Mouse (Mus musculus): Measurements from ENCODE around the gene Omp. TPM values are rescaled to one million over a fixed set of nuclear protein-coding genes. Genes with fewer than 3 reads are reported as not detected.
A peak's percentile ranks its signal among the peaks of the same experiment; 100 is the strongest.

Gene Omp
- total and polyA plus RNA-seq, 2 experiments = 0.12 to 0.18 TPM

DNA sequence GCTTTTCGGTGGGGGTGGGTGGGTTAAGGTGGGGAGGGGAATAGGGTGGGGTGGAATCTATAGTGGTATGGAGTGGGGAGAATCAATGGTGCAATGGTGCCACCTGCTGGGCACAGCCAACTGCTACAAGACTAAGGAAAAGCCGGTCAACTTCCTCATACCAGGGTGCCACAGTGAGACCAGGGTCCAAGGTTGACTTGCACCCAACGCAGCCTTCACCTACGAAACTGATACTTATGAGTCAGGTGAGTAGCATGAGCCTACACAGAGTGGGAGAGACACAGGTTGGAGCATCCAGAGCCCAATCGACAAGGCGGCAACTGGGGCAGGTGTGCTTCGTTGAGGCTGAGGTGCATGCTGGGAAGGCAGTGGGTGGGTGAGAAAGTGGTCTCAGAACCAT is 25.0 kb downstream of the Omp start:
- no peaks in the 10 kb centered on the region for H3K79me2 ChIP-seq (ENCODE audit: control insufficient read depth, insufficient read depth, low read length)
- H3K4me1 ChIP-seq (ENCODE audit: control insufficient read depth, insufficient read depth, low read length) = peaks cover 17% of the 10 kb centered on the region
- no peak overlapping the region for H3K27ac ChIP-seq (replicated peaks; ENCODE audit: insufficient read depth, low read depth, low read length)
- H3K36me3 ChIP-seq (ENCODE audit: control insufficient read depth, insufficient read depth, low read length) = no peaks in the 10 kb centered on the region
- peak overlapping the region; percentile 33 for H3K9ac ChIP-seq (ENCODE audit: low read depth, low read length)
- WGBS = 3% methylated on average over 7 of the region's 7 CpGs
- no peaks in the 10 kb centered on the region for H3K27me3 ChIP-seq (ENCODE audit: control insufficient read depth, insufficient read depth, low read length)
- H3K4me3 ChIP-seq (ENCODE audit: insufficient read depth, low read depth, low read length) = peak overlapping the region; percentile 3; the same call in 1 of the 2 replicates
- DNase-seq (ENCODE audit: extremely low read depth, low read depth, low spot score) = peak; percentile 48
- TF ChIP-seq POLR2A (IDR thresholded peaks at IDR 0.05; ENCODE audit: extremely low read depth, insufficient read depth, low read length) (no peak), CTCF (IDR thresholded peaks at IDR 0.05; ENCODE audit: low read depth, low read length) (peak; percentile 90)

DNA sequence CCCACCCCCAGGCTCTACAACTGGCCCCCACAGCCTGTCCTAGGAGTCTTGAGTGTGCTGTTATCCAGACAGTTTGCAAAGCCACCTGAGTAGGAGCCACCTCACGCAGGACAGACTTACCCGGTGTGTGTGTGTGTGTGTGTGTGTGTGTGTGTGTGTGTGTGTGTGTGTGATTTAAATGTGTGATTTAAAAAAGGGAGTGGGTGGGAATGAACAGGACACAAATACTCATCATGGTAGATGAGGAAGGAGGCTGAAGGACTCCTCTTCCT is 25.4 kb downstream of the Omp start:
- TF ChIP-seq CTCF (IDR thresholded peaks at IDR 0.05; ENCODE audit: low read depth, low read length) = no peak
- no peak for TF ChIP-seq POLR2A (IDR thresholded peaks at IDR 0.05; ENCODE audit: extremely low read depth, insufficient read depth, low read length)
- H3K36me3 ChIP-seq (ENCODE audit: control insufficient read depth, insufficient read depth, low read length) = no peaks in the 10 kb centered on the region
- no peak overlapping the region for H3K4me3 ChIP-seq (ENCODE audit: insufficient read depth, low read depth, low read length)
- 58% methylated on average over 2 of the region's 2 CpGs for WGBS
- no peak for DNase-seq (ENCODE audit: extremely low read depth, low read depth, low spot score)
- H3K9ac ChIP-seq (ENCODE audit: low read depth, low read length) = no peak overlapping the region
- H3K79me2 ChIP-seq (ENCODE audit: control insufficient read depth, insufficient read depth, low read length) = no peaks in the 10 kb centered on the region
- 0 out of 2 replicates have a peak overlapping the region, but pooled peaks have one; percentile 64 for H3K27ac ChIP-seq (replicated peaks; ENCODE audit: insufficient read depth, low read depth, low read length)
- H3K27me3 ChIP-seq (ENCODE audit: control insufficient read depth, insufficient read depth, low read length) = no peaks in the 10 kb centered on the region
- H3K4me1 ChIP-seq (ENCODE audit: control insufficient read depth, insufficient read depth, low read length) = peaks cover 17% of the 10 kb centered on the region

DNA sequence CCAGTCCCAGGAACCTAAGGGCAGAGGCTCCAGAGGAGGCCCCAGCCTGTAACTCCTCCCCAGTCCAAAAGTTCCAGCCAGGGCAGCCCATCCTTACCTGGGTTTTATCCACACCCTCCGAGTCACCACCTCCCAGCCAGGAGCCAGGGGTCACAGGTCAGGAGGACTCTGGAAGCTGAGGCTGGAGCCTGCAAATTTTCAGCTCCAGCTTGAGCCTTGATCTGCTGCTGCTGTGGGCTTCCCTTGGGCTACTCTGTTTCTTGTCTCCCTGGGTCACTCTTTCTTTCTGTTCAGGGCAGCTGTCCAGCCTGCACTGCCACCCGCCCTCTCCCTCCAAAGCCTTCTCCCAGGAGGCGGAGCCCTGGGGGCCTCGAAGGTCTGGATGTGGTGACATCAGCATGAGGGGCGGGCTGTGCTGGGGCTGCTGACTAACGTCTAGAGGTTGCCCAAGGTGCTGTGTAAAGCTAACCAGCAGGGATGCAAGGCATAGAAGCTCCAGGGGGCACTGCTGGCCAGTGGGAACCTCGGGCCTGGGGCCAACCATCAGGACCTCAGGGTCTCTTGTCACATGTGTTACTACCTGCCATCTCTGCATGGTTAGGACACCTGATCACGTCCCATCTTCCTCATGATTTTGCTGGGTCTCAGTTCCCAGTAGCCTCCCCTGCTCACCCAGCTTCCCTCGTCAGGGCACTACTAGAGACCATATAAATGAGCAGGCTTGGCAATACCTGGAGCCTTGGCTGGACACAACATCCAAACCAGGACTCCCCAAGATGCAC is 25.9 kb downstream of the Omp start, which contains the start of gene Myo7a:
Gene Myo7a (minus strand): TSS at position 346 of the 782 bp plus-strand sequence.
- Histone ChIP-seq H3K36me3 (ENCODE audit: control insufficient read depth, insufficient read depth, low read length) (no peaks in the 10 kb centered on the region), H3K4me1 (ENCODE audit: control insufficient read depth, insufficient read depth, low read length) (peaks cover 17% of the 10 kb centered on the region), H3K27ac (replicated peaks; ENCODE audit: insufficient read depth, low read depth, low read length) (peak within 1 kb of the TSS; percentile 64), H3K9ac (ENCODE audit: low read depth, low read length) (peak within 1 kb of the TSS; percentile 33), H3K4me3 (ENCODE audit: insufficient read depth, low read depth, low read length) (peak within 1 kb of the TSS; percentile 3), H3K79me2 (ENCODE audit: control insufficient read depth, insufficient read depth, low read length) (no peaks in the 10 kb centered on the region), H3K27me3 (ENCODE audit: control insufficient read depth, insufficient read depth, low read length) (no peaks in the 10 kb centered on the region)
- DNase-seq (ENCODE audit: extremely low read depth, low read depth, low spot score) = peak; percentile 85
- TF ChIP-seq POLR2A (IDR thresholded peaks at IDR 0.05; ENCODE audit: extremely low read depth, insufficient read depth, low read length) = no peak
- no peak for TF ChIP-seq CTCF (IDR thresholded peaks at IDR 0.05; ENCODE audit: low read depth, low read length)
- 30% methylated on average over 9 of the region's 9 CpGs for WGBS

DNA sequence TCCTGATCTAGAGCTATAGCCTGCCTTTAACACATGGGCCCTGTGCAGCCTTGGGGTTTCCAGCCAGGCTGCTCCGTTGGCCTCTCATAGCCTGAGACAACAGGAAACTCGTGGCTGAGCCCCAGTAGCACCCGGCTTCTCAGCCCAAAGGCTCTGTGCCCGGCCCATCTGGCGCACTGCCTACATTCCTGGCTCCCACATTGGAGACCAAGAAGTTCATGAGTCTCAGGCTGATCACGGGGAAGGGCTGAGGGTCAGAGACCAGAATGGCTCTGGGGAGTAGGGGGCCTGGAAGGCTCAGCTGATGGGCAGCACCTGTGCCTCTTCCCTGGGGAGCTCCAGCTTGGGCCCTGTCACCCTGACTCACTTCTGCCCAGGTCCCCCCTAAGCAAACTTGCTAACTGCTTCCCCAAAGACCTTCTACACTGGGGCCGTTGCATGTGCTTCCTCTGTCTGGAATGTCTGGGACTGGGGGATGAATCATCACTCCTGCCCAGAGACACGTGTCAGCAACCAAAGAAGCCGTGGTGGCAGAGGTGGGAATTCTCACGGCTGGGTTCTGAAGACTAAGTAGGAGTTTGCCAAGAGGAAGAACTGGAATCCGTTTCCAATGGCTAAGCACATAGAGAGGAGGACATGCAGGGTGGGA is 28.2 kb downstream of the Omp start:
- no peaks in the 10 kb centered on the region for H3K27me3 ChIP-seq (ENCODE audit: control insufficient read depth, insufficient read depth, low read length)
- peak; percentile 69 for DNase-seq (ENCODE audit: extremely low read depth, low read depth, low spot score)
- no peaks in the 10 kb centered on the region for H3K36me3 ChIP-seq (ENCODE audit: control insufficient read depth, insufficient read depth, low read length)
- H3K79me2 ChIP-seq (ENCODE audit: control insufficient read depth, insufficient read depth, low read length) = no peaks in the 10 kb centered on the region
- peak overlapping the region; percentile 7; the same call in 1 of the 2 replicates for H3K27ac ChIP-seq (replicated peaks; ENCODE audit: insufficient read depth, low read depth, low read length)
- H3K9ac ChIP-seq (ENCODE audit: low read depth, low read length) = no peak overlapping the region
- H3K4me3 ChIP-seq (ENCODE audit: insufficient read depth, low read depth, low read length) = no peak overlapping the region
- H3K4me1 ChIP-seq (ENCODE audit: control insufficient read depth, insufficient read depth, low read length) = peaks cover 17% of the 10 kb centered on the region
- WGBS = 29% methylated on average over 11 of the region's 11 CpGs
- no peak for TF ChIP-seq CTCF (IDR thresholded peaks at IDR 0.05; ENCODE audit: low read depth, low read length)
- TF ChIP-seq POLR2A (IDR thresholded peaks at IDR 0.05; ENCODE audit: extremely low read depth, insufficient read depth, low read length) = no peak

DNA sequence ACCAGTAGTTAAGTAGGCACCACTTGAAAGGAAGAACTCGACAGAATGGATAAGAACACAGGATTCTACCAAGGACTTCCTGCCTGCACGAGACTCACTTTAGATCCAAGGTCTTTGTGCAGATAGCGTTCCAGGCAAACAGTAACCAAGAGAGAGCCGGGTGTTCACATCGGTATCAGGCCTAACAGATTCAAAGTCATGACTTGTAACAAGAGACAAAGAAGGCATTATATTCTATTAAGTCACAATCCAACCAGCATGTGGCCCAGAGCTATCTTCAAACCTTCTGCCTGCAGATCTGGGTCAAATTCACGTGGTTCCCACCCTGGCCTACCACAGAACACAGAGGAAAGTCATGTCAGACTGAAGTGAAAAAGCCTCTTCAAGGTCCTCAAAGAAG is 30.6 kb downstream of the Omp start:
- Histone ChIP-seq H3K79me2 (ENCODE audit: control insufficient read depth, insufficient read depth, low read length) (no peaks in the 10 kb centered on the region), H3K4me3 (ENCODE audit: insufficient read depth, low read depth, low read length) (no peak overlapping the region), H3K36me3 (ENCODE audit: control insufficient read depth, insufficient read depth, low read length) (no peaks in the 10 kb centered on the region), H3K27ac (replicated peaks; ENCODE audit: insufficient read depth, low read depth, low read length) (no peak overlapping the region), H3K9ac (ENCODE audit: low read depth, low read length) (no peak overlapping the region), H3K4me1 (ENCODE audit: control insufficient read depth, insufficient read depth, low read length) (peaks cover 13% of the 10 kb centered on the region), H3K27me3 (ENCODE audit: control insufficient read depth, insufficient read depth, low read length) (no peaks in the 10 kb centered on the region)
- TF ChIP-seq POLR2A (IDR thresholded peaks at IDR 0.05; ENCODE audit: extremely low read depth, insufficient read depth, low read length) = no peak
- no peak for TF ChIP-seq CTCF (IDR thresholded peaks at IDR 0.05; ENCODE audit: low read depth, low read length)
- 59% methylated on average over 6 of the region's 6 CpGs for WGBS
- DNase-seq (ENCODE audit: extremely low read depth, low read depth, low spot score) = no peak

DNA sequence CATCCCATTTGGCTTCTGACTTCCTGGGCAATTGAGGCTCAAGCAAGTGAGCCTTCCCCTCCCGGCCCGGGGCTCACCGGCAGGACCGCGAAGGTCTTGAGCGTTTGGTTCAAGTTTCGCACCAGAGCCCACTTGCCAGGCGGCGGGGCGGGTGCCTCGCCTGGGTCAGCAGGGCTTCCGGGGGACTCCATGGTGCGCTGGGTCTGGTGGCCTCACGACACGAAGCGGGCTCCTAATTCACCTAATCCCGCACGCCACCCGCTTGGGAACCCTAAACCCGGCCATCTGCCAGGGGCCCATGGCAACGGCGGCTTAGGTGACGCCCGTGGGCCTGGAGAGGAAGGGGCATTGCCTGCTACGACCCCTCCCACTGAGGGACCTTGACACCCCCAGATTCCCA is 34.1 kb downstream of the Omp start:
- Histone ChIP-seq H3K4me3 (ENCODE audit: insufficient read depth, low read depth, low read length) (no peak overlapping the region), H3K27ac (replicated peaks; ENCODE audit: insufficient read depth, low read depth, low read length) (no peak overlapping the region), H3K9ac (ENCODE audit: low read depth, low read length) (no peak overlapping the region), H3K4me1 (ENCODE audit: control insufficient read depth, insufficient read depth, low read length) (peaks cover 4% of the 10 kb centered on the region), H3K27me3 (ENCODE audit: control insufficient read depth, insufficient read depth, low read length) (no peaks in the 10 kb centered on the region), H3K79me2 (ENCODE audit: control insufficient read depth, insufficient read depth, low read length) (0 out of 2 replicates have a peak, but pooled peaks cover under 1% of the 10 kb centered on the region), H3K36me3 (ENCODE audit: control insufficient read depth, insufficient read depth, low read length) (no peaks in the 10 kb centered on the region)
- no peak for TF ChIP-seq CTCF (IDR thresholded peaks at IDR 0.05; ENCODE audit: low read depth, low read length)
- TF ChIP-seq POLR2A (IDR thresholded peaks at IDR 0.05; ENCODE audit: extremely low read depth, insufficient read depth, low read length) = no peak
- no peak for DNase-seq (ENCODE audit: extremely low read depth, low read depth, low spot score)
- 62% methylated on average over 25 of the region's 25 CpGs for WGBS
